Mouse (Mus musculus): Measurements from ENCODE around the gene Eif4a2. TPM values are rescaled to one million over a fixed set of nuclear protein-coding genes. Genes with fewer than 3 reads are reported as not detected.
"Not testable (repeated sequence)": the region's sequence is repeated elsewhere in the genome, so short reads cannot be mapped to it uniquely, and the experiment has no call there.

Eif4a2 gene
- polyA plus RNA-seq, 1 experiment from 2014 or later = 58.3 TPM

DNA sequence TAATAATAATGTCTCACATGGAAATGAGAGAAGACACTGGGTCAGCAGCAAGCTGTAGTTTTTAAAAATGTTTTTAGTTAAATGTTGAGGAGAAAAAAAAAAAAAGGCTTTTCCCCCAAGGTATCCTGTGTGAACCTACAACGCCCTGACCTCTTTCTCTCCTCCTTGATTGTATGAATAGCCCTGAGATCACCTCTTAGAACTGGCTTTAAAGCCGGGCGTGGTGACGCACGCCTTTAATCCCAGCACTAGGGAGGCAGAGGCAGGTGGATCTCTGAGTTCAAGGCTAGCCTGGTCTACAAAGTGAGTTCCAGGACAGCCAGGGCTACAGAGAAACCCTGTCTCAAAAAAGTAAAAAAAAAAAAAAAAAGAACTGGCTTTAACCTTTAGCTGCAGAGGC is 11.7 kb upstream of the Eif4a2 start:
- 75% methylated on average over 5 of the region's 5 CpGs for WGBS (ENCODE audit: insufficient replicate concordance)
- not testable (repeated sequence) for H3K4me3 ChIP-seq (replicated peaks); H3K4me2 ChIP-seq; H3K4me1 ChIP-seq (replicated peaks); H3K27ac ChIP-seq (replicated peaks); ATAC-seq (ENCODE audit: insufficient read depth); H3K9me3 ChIP-seq (replicated peaks); H3K36me3 ChIP-seq (replicated peaks); H3K9ac ChIP-seq
- H3K27me3 ChIP-seq = peaks cover 11% of the 10 kb centered on the region; the same call in 1 of the 2 replicates

DNA sequence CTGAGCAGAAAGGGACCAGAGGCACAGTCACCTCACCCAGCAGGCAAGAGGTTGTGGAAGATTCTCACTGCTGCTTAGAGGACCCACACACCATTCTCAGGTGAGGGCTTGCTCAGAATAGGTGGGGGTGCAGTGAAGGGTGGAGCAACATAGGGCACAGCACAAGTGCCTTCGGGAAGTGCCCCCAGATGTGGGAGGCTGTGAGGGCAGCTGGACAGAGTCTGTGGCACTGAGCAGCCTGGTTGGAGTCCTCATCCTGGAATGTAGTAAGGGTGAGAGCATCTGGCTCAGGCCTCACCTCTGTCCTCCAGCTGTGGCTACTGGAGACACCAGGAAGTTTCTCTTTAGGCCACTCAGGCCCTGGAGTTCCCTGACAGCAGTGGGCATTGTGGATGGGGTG is 10.4 kb upstream of the Eif4a2 start:
- 53% methylated on average over 1 of the region's 1 CpGs for WGBS (ENCODE audit: insufficient replicate concordance)
- not testable (repeated sequence) for H3K9me3 ChIP-seq (replicated peaks); H3K9ac ChIP-seq; H3K4me3 ChIP-seq (replicated peaks); H3K36me3 ChIP-seq (replicated peaks); ATAC-seq (ENCODE audit: insufficient read depth); H3K27ac ChIP-seq (replicated peaks); H3K4me2 ChIP-seq
- Histone ChIP-seq H3K4me1 (replicated peaks) (peaks cover 12% of the 10 kb centered on the region), H3K27me3 (peaks cover 13% of the 10 kb centered on the region; the same call in 1 of the 2 replicates)

DNA sequence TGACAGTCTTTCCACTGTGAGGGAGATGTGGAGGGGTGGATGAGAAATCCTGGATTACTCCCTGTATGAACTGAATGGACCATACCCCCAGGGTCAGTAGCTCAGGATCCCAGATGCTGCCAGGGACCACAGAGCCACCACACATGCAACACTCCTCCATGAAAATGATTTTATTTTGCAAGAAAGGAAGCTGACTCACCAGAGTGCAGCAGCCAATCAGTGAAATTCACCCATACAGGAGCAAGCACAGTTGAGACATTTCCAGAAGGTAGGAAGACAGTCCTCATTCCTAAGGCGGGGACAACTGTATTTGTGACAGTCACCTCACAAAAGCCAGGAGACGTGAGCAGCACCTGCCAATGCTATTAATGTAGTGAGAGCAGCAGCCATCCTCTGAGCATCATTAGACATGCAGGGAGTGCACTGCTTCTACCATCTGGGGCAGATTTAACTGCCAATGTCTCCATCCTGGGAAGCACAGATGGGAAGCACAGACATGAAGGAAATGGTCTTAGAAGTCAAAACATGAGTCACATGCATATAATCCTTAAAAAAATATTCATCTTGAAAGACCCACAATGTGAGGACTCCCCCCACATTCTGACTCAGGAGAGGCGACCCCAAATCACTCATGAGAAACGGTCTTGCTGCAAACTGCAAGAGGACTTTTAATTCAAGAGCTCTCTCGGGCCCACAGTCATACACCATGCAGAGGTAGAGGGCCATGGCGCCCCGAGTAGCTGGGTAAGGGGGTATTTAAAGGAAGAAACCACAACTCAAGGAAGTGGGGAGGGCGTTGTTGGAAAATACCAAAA is 9.7 kb upstream of the Eif4a2 start:
- 60% methylated on average over 8 of the region's 8 CpGs for WGBS (ENCODE audit: insufficient replicate concordance)
- not testable (repeated sequence) for H3K27ac ChIP-seq (replicated peaks); H3K9ac ChIP-seq; H3K4me3 ChIP-seq (replicated peaks); H3K9me3 ChIP-seq (replicated peaks); H3K36me3 ChIP-seq (replicated peaks); H3K4me2 ChIP-seq; ATAC-seq (ENCODE audit: insufficient read depth)
- peaks cover 13% of the 10 kb centered on the region; the same call in 1 of the 2 replicates for H3K27me3 ChIP-seq
- peaks cover 15% of the 10 kb centered on the region for H3K4me1 ChIP-seq (replicated peaks)

DNA sequence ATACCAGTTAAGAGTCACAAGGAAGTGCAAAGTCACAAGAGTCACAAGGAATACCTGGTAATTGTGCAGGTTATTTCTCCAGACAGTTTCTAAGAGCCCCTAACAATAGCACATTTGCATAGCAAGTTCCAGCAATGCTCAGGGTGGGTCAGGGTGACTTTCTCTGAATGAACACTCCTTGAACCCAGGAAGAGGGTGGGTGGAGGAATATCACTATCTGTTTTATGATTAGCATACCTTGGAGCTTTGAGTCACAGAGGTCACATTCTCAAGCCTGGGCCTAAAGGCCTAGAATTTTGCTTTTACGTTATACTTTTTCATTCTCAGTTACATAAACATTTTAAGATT is 9.2 kb upstream of the Eif4a2 start:
- not testable (repeated sequence) for H3K4me2 ChIP-seq; ATAC-seq (ENCODE audit: insufficient read depth); H3K36me3 ChIP-seq (replicated peaks); H3K9ac ChIP-seq; H3K4me3 ChIP-seq (replicated peaks); H3K27ac ChIP-seq (replicated peaks); H3K9me3 ChIP-seq (replicated peaks)
- peaks cover 21% of the 10 kb centered on the region for H3K4me1 ChIP-seq (replicated peaks)
- peaks cover 13% of the 10 kb centered on the region; the same call in 1 of the 2 replicates for H3K27me3 ChIP-seq
- WGBS (ENCODE audit: insufficient replicate concordance) = 78% methylated on average over 1 of the region's 1 CpGs

DNA sequence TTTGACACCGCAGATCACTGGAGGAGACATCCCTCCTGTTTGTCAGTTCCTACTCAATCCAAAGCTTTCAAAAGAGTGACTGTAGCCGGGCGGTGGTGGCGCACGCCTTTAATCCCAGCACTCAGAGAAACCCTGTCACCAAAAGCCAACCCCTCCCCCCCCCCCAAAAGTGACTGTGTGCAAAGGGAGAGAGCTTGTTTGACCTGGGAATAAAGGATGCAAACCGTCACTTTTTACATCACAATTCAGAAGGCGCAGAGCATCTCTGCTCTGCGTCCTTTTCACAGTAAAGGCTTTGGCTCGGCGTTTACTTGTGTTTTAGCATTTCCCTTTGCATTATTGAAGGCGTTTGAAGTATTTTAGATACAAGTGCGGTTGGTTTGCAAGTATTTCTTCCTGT is 7.6 kb upstream of the Eif4a2 start:
- no peaks in the 10 kb centered on the region for H3K9me3 ChIP-seq (replicated peaks)
- H3K4me1 ChIP-seq (replicated peaks) = peaks cover 32% of the 10 kb centered on the region
- H3K9ac ChIP-seq = no peak overlapping the region
- no peak for ATAC-seq (ENCODE audit: insufficient read depth)
- peaks cover 13% of the 10 kb centered on the region; the same call in 1 of the 2 replicates for H3K27me3 ChIP-seq
- no peak overlapping the region for H3K27ac ChIP-seq (replicated peaks)
- WGBS (ENCODE audit: insufficient replicate concordance) = 33% methylated on average over 12 of the region's 12 CpGs
- H3K4me3 ChIP-seq (replicated peaks) = 0 out of 2 replicates have a peak overlapping the region, but pooled peaks have one; percentile 15
- H3K4me2 ChIP-seq = peak overlapping the region; percentile 36
- H3K36me3 ChIP-seq (replicated peaks) = no peaks in the 10 kb centered on the region

DNA sequence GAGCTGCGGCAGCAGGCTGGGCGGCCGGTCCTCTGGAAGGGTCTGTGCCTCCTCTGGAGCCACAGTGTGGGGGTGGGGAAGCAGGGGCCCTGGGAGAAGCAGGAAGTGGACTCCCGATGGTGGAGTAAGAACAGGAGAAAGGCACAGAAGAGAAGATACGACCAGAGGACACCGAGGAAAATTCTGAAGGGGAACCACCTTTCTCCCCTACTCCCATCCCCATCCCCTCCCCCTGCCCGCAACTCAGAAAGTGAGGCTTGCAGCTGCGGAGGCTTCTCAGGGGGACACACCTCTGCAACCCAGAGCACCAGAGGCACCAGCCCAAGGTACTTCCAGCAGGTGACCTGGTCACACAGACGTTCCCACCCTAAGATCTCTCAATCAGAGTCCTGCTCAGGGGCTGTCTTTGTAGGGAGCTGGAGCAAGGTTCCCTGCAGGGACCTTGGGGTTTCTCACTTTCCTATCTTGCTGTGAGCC is 7.1 kb upstream of the Eif4a2 start:
- Histone ChIP-seq H3K27me3 (peaks cover 13% of the 10 kb centered on the region; the same call in 1 of the 2 replicates), H3K4me3 (replicated peaks) (peak overlapping the region; percentile 15), H3K27ac (replicated peaks) (no peak overlapping the region), H3K9me3 (replicated peaks) (no peaks in the 10 kb centered on the region), H3K4me1 (replicated peaks) (peaks cover 32% of the 10 kb centered on the region), H3K9ac (no peak overlapping the region), H3K4me2 (peak overlapping the region; percentile 36), H3K36me3 (replicated peaks) (no peaks in the 10 kb centered on the region)
- WGBS (ENCODE audit: insufficient replicate concordance) = 7% methylated on average over 9 of the region's 9 CpGs
- ATAC-seq (ENCODE audit: insufficient read depth) = no peak

DNA sequence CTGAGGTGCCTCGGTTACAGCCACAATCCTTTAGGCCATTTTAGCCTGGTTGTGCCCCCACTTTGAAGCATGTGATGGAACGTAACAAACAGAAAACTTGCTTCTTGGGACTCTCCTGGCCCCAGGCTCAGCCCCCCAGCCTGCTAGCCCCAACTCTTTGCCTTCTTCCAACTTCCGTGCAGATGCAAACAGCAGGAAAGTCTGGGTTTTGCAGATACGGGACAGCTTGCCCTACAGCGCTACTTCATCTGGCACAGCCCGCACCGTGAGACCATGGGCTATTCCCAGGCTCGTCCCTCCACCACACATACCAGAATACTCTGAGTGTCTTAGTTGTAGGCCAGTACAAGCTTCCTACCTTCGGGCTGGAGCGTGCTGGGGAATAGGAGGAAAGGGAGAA is 6.6 kb upstream of the Eif4a2 start:
- WGBS (ENCODE audit: insufficient replicate concordance) = 8% methylated on average over 10 of the region's 10 CpGs
- H3K4me1 ChIP-seq (replicated peaks) = peaks cover 32% of the 10 kb centered on the region
- H3K4me3 ChIP-seq (replicated peaks) = peak overlapping the region; percentile 15
- H3K27me3 ChIP-seq = peaks cover 13% of the 10 kb centered on the region; the same call in 1 of the 2 replicates
- H3K27ac ChIP-seq (replicated peaks) = no peak overlapping the region
- no peak for ATAC-seq (ENCODE audit: insufficient read depth)
- no peaks in the 10 kb centered on the region for H3K9me3 ChIP-seq (replicated peaks)
- peak overlapping the region; percentile 36 for H3K4me2 ChIP-seq
- no peaks in the 10 kb centered on the region for H3K36me3 ChIP-seq (replicated peaks)
- H3K9ac ChIP-seq = no peak overlapping the region

DNA sequence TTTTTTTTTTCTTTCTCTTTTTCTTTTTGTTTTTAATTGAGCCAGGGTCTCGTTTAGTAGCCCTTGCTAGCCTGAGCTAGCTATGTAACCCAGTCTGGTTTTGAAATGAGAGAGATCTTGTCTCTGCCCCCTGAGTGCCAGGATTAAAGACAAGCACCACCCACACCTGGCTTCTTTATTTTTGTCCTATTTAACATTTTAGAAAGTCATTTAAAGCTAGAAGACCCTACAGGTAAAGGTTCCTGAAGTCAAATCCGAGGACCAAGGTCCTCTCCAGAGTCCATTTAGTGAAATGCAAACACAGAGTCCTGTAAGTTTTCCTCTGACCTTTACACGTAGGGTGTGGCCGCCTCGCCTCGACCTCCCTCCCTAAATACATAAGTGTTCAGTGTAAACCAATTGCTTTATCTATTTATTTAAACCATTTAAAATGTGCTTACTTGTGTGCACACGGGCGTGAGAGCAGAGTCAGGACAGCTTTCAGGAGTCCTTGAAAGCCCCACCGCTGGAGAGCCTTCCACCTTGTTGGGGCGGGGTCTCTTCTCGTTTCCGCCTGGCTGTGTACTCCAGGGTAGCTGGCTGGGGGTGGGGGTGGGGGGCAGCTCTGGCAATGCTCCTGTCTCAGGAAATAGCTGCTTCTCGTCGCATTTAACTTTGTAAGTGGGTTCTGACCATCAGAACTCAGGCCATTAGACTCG is 4.8 kb upstream of the Eif4a2 start:
- H3K27me3 ChIP-seq = peaks cover 13% of the 10 kb centered on the region; the same call in 1 of the 2 replicates
- no peak for ATAC-seq (ENCODE audit: insufficient read depth)
- H3K4me2 ChIP-seq = peak overlapping the region; percentile 74
- H3K36me3 ChIP-seq (replicated peaks) = no peaks in the 10 kb centered on the region
- WGBS (ENCODE audit: insufficient replicate concordance) = 4% methylated on average over 15 of the region's 15 CpGs
- H3K27ac ChIP-seq (replicated peaks) = peak overlapping the region; percentile 51; the same call in 1 of the 2 replicates
- no peaks in the 10 kb centered on the region for H3K9me3 ChIP-seq (replicated peaks)
- H3K4me3 ChIP-seq (replicated peaks) = peak overlapping the region; percentile 52
- peaks cover 43% of the 10 kb centered on the region for H3K4me1 ChIP-seq (replicated peaks)
- peak overlapping the region; percentile 42; the same call in 1 of the 2 replicates for H3K9ac ChIP-seq

DNA sequence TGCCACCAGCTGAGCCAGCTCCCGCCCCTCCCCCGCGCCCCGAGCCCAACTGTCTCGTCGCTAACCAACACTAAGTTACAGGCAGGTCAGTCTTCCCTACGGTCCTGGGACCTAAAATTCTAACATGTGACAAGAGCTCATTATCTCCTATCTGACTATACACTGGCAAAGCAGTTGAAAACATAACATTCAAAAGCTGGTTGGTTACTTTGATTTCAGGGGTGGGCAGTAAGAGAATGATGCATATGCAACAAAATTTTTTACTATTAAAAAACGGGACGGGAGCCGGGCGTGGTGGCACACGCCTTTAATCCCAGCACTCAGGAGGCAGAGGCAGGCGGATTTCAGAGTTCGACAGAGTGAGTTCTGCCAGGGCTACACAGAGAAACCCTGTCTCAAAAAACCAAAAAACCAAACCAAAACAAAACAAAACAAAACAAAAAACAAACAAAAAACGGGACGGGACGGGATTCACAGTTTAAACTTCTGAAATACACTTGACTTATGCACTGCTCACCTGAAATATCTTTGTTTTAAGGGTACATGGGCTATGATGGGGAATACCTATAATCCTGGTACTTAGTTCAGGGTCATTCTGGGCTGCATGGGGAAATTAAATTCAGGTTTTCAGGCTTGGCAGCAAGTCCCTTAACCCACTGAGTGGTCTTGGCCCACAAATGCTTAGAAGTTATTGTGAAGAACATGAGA is 4.1 kb upstream of the Eif4a2 start:
- Histone ChIP-seq H3K4me3 (replicated peaks) (peak overlapping the region; percentile 52), H3K27me3 (peaks cover 13% of the 10 kb centered on the region; the same call in 1 of the 2 replicates), H3K36me3 (replicated peaks) (no peaks in the 10 kb centered on the region), H3K9ac (peak overlapping the region; percentile 42; the same call in 1 of the 2 replicates), H3K4me2 (peak overlapping the region; percentile 74), H3K4me1 (replicated peaks) (peaks cover 43% of the 10 kb centered on the region), H3K9me3 (replicated peaks) (no peaks in the 10 kb centered on the region), H3K27ac (replicated peaks) (peak overlapping the region; percentile 51; the same call in 1 of the 2 replicates)
- WGBS (ENCODE audit: insufficient replicate concordance) = 21% methylated on average over 17 of the region's 17 CpGs
- ATAC-seq (ENCODE audit: insufficient read depth) = no peak

DNA sequence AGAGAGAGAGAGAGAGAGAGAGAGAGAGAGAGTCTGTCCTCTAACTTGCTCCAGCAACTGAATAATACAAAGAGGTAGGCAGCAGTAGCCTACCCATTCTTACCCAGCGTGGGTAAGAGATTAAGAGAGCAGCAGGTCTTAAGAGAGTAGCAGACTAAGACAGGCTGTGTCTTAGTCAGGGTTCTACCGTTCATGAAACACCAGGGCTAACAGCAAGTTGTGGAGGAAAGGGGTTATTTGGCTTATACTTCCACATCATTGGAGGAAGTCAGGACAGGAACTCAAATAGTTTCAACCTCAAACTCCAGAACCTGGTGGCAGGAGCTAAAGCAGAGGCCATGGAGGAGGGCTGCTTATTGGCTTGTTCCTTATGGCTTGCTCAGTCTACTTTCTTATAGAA is 3.4 kb upstream of the Eif4a2 start:
- H3K4me1 ChIP-seq (replicated peaks) = peaks cover 45% of the 10 kb centered on the region
- H3K36me3 ChIP-seq (replicated peaks) = peaks cover 6% of the 10 kb centered on the region
- H3K27me3 ChIP-seq = peaks cover 13% of the 10 kb centered on the region; the same call in 1 of the 2 replicates
- WGBS (ENCODE audit: insufficient replicate concordance) = 30% methylated on average over 2 of the region's 2 CpGs
- H3K9me3 ChIP-seq (replicated peaks) = no peaks in the 10 kb centered on the region
- no peak for ATAC-seq (ENCODE audit: insufficient read depth)
- H3K27ac ChIP-seq (replicated peaks) = no peak overlapping the region
- H3K4me2 ChIP-seq = no peak overlapping the region
- H3K9ac ChIP-seq = no peak overlapping the region
- no peak overlapping the region for H3K4me3 ChIP-seq (replicated peaks)

All from liver, embryonic 15.5 days (tissue).